Mouse (Mus musculus) embryonic facial prominence, embryonic 13.5 days (tissue): ENCODE measurements at regions not wholly inside any gene's neighbourhood (a gene's known extent, or its start where the extent isn't known, plus 50 kb on each side); places are given as distances from the start of the nearest gene placed in this dataset.

Experiments
- ATAC-seq: fragments of 200-750 bp; cut with Nextera tagmentation; 2 replicates; pipeline ENCODE4 v1.8.0; 2017; ENCODE audit warnings: low read depth; ENCODE audit not compliant: insufficient number of reproducible peaks, insufficient read depth, low FRiP score, low TSS enrichment
- H3K27ac ChIP-seq: fragments of 300-500 bp; sonication (generic); 2 replicates; pipeline ENCODE4 v1.5.1; 2015; ENCODE audit warnings: moderate library complexity, mild to moderate bottlenecking, inconsistent platforms
- H3K27me3 ChIP-seq: fragments of 300-500 bp; sonication (generic); 2 replicates; pipeline ENCODE4 v1.6.1; 2015; ENCODE audit warnings: mild to moderate bottlenecking, inconsistent platforms
- H3K36me3 ChIP-seq: fragments of 300-500 bp; sonication (generic); 2 replicates; pipeline ENCODE4 v1.6.1; 2015; ENCODE audit warnings: mild to moderate bottlenecking, inconsistent platforms
- H3K4me1 ChIP-seq: fragments of 300-500 bp; sonication (generic); 2 replicates; pipeline ENCODE4 v1.6.1; 2015; ENCODE audit warnings: inconsistent platforms
- H3K4me2 ChIP-seq: fragments of 300-500 bp; sonication (generic); 2 replicates; pipeline ENCODE4 v1.6.1; 2015; ENCODE audit warnings: moderate library complexity, mild to moderate bottlenecking, inconsistent platforms
- H3K4me3 ChIP-seq: fragments of 300-500 bp; sonication (generic); 2 replicates; pipeline ENCODE4 v1.5.1; 2015; ENCODE audit warnings: mild to moderate bottlenecking, inconsistent platforms
- H3K9ac ChIP-seq: fragments of 300-500 bp; sonication (generic); 2 replicates; pipeline ENCODE4 v1.6.1; 2015; ENCODE audit warnings: mild to moderate bottlenecking, inconsistent platforms
- H3K9me3 ChIP-seq: fragments of 300-500 bp; sonication (generic); 2 replicates; pipeline ENCODE4 v1.6.1; 2016; ENCODE audit warnings: inconsistent platforms
- WGBS: fragments of 180-500 bp; shearing (Covaris S2); methylation state at CpG from one replicate; pipeline ENCODE4 v1.1.7; 2015; ENCODE audit warnings: mixed read lengths; 5-methylcytosine and 5-hydroxymethylcytosine counted together

DNA sequence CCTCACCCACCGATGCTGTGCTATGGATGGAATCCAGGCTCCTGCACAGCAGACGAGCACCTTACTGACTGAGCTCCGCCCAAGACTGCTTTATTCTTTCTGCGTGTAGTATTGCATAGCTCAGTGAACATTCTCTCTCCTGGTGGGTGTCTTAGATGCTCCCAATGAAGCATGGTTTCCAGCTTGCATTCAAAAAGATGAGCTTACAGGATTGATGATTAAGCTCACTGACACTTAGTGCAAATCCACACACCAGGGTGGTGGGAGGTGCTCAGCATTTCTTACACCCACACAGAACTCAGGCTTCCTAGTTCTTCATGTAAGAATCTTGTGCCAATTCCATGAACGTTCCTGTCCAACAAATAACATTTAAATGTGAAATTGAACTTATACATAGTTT, 106.8 kb downstream of the Zfp326 start:
- H3K27me3 ChIP-seq: no peaks in the 10 kb centered on the region
- H3K4me1 ChIP-seq: no peaks in the 10 kb centered on the region
- ATAC-seq: no peak
- H3K27ac ChIP-seq: no peak overlapping the region
- H3K4me3 ChIP-seq: no peak overlapping the region
- no peaks in the 10 kb centered on the region for H3K9me3 ChIP-seq
- no peak overlapping the region for H3K4me2 ChIP-seq
- 68% methylated on average over 5 of the region's 5 CpGs for WGBS
- H3K9ac ChIP-seq: no peak overlapping the region
- no peaks in the 10 kb centered on the region for H3K36me3 ChIP-seq

DNA sequence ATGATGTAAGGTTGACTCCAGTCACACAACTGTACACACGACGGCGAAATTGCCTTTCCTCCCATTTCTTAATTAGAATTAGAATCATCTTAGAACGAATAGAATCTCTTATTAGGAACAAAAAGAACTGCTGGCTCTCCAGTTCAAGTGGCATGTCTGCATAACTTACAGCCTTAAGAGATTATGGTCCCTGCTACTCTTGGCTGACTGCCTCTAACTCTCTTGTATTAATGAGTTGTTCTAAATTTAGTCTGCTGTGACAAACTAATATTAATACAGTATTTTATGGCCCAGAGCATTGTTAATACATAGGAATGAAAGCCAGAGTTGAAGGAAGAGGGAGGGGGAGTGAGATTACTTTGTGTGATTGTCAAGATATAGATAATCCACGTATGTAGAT, 100.4 kb downstream of the Zfp326 start:
- no peak for ATAC-seq
- H3K9me3 ChIP-seq: no peaks in the 10 kb centered on the region
- no peak overlapping the region for H3K27ac ChIP-seq
- H3K36me3 ChIP-seq: no peaks in the 10 kb centered on the region
- no peak overlapping the region for H3K4me2 ChIP-seq
- H3K27me3 ChIP-seq: no peaks in the 10 kb centered on the region
- WGBS: 83% methylated on average over 5 of the region's 5 CpGs
- no peak overlapping the region for H3K4me3 ChIP-seq
- H3K4me1 ChIP-seq: peaks cover 6% of the 10 kb centered on the region; the same call in 1 of the 2 replicates
- no peak overlapping the region for H3K9ac ChIP-seq

DNA sequence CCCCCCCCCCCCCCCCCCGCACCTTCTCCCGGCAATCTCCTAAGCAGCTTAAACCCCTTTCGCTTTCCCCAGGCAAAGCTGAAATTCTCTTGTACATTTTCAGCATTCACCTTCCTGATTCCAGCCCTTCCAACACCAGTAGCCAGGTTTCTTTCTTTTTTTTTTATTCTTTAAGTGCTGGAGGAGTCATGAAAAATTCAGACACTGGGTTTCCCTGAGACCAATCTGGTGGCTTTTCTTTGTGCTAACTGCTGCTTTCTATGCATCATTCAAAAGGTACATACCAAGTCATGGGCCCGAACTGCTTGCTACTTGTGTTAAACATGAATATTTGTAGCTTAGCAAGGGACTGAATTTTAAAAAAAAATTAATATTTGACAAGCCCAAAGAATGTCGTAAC, 99.7 kb downstream of the Zfp326 start:
- Histone ChIP-seq H3K4me3 (peak overlapping the region; percentile 24), H3K27me3 (no peaks in the 10 kb centered on the region), H3K9ac (0 out of 2 replicates have a peak overlapping the region, but pooled peaks have one; percentile 40), H3K9me3 (no peaks in the 10 kb centered on the region), H3K36me3 (no peaks in the 10 kb centered on the region), H3K27ac (no peak overlapping the region), H3K4me2 (peak overlapping the region; percentile 54), H3K4me1 (peaks cover 13% of the 10 kb centered on the region; the same call in 1 of the 2 replicates)
- 61% methylated on average over 5 of the region's 5 CpGs for WGBS
- no peak for ATAC-seq

DNA sequence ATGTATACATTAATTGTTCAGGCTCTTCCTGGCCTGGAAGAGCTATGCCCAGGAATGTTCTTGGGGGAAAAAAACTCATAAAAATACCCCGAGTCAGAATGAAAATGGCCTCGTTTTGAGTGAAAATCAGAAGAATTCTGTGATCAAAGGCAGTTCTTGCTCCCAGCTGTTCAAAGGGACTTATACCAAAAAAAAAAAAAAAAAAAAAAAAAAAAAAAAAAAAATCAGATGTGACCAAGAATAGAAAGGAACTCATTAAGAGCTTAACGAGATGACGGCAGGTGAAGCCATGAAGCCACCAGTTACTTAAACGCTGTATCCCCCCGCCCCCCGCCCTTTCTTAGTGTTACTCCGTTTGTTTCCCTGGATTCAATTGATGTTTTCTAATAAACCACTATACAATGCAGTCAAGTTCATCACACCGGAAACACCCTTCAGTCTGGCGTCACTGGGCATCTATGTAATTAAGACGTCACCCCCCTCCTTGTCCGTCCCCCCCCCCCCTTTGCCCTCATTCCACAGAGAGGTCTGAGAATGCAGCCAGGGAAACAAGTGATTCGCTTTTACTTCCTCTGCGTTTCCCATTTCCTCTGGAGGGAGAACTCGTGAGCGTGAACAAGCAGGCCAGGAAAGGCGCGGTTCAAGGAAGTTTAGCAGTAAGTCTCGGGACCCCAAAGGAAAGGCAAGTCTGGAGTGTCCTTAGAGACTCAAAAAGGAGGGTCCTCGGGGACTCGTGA, 99.1 kb downstream of the Zfp326 start:
- Histone ChIP-seq H3K36me3 (no peaks in the 10 kb centered on the region), H3K9ac (0 out of 2 replicates have a peak overlapping the region, but pooled peaks have one; percentile 40), H3K4me3 (peak overlapping the region; percentile 24), H3K4me2 (peak overlapping the region; percentile 54), H3K4me1 (peaks cover 17% of the 10 kb centered on the region), H3K27me3 (no peaks in the 10 kb centered on the region), H3K9me3 (no peaks in the 10 kb centered on the region), H3K27ac (no peak overlapping the region)
- no peak for ATAC-seq
- 21% methylated on average over 21 of the region's 21 CpGs for WGBS

DNA sequence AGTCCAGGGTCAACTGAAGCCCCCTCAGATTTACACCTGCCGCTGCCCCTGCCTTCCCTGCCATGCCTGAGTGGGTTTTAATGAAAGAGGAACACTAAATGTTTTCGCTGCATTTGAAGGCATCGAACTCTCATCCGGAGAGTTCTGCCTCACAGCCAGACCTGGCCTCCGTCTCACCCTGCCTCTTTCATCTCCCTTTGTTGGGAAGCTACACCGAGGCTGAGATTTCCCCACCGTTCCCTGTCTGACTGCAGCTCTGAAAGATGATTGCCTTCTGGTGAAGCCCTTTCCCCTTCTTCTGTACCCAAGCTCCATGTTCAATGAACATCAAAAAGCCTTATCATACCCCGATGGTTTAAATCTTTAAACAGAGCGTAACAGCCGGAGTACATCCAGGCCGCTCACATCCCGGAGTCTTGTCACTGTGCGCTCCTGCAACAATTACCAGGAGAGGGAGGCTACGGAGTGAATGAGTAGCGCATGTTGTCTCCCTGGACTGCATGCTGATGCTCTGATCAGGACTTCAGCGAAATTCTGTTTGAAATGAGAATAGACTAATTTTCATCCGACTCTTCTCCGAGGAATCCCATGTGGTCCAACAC, 98.3 kb downstream of the Zfp326 start:
- Histone ChIP-seq H3K4me2 (no peak overlapping the region), H3K9ac (no peak overlapping the region), H3K4me1 (peaks cover 25% of the 10 kb centered on the region), H3K4me3 (no peak overlapping the region), H3K27ac (no peak overlapping the region), H3K36me3 (no peaks in the 10 kb centered on the region), H3K9me3 (no peaks in the 10 kb centered on the region), H3K27me3 (no peaks in the 10 kb centered on the region)
- no peak for ATAC-seq
- 65% methylated on average over 18 of the region's 18 CpGs for WGBS
